Mouse (Mus musculus) central nervous system, embryonic 11.5 days (tissue): ENCODE measurements around the gene Zer1. TPM values are rescaled to one million over a fixed set of nuclear protein-coding genes. Genes with fewer than 3 reads are reported as not detected.

ENCODE experiments used
- polyA plus RNA-seq: library from polyadenylated mRNA; depleted of rRNA; stranded (reverse); fragments of >200 nt; gene quantifications from 2 replicates; pipeline ENCODE4 v1.2.3, GENCODE M21; 2012; rRNA removed

Gene Zer1
- polyA plus RNA-seq = 26.9 and 42.9 TPM in 2 replicates

GRCm38 (mm10) chr2:30124472-30125274 is at the start of gene Zer1:
Gene Zer1 (minus strand): TSS chr2:30124585.

GRCm38 (mm10) chr2:30171371-30171996 is 47.1 kb upstream of the Zer1 start, which contains the start of gene Endog:
Gene Endog (plus strand): TSS chr2:30171493.

GRCm38 (mm10) chr2:30133613-30134377 is 9.4 kb upstream of the Zer1 start, which contains the start of gene Tbc1d13:
Gene Tbc1d13 (plus strand): TSS chr2:30133746.

GRCm38 (mm10) chr2:30093471-30094207 is 30.7 kb downstream of the Zer1 start, which contains the start of gene Zdhhc12:
Gene Zdhhc12 (minus strand): TSS chr2:30093648.

GRCm38 (mm10) chr2:30077502-30078348 is 46.7 kb downstream of the Zer1 start, which contains the start of gene Pkn3:
Gene Pkn3 (plus strand): TSS chr2:30077684.

GRCm38 (mm10) chr2:30057223-30057904 is 67.0 kb downstream of the Zer1 start, which contains the start of gene Set:
Gene Set (plus strand): TSS chr2:30057378.

GRCm38 (mm10) chr2:30048699-30049388 is 75.5 kb downstream of the Zer1 start, which contains the start of gene Wdr34:
Gene Wdr34 (minus strand): TSS chr2:30048881.

Other genes with a start within 250 kb of the Zer1 start
- gene Odf2, start 235.4 kb downstream of the Zer1 start, polyA plus RNA-seq = 106 and 132 TPM in 2 replicates
- gene Gle1, start 189.2 kb downstream of the Zer1 start, polyA plus RNA-seq = 40.0 and 50.5 TPM in 2 replicates
- gene Sptan1, start 159.0 kb downstream of the Zer1 start, polyA plus RNA-seq = 265 and 291 TPM in 2 replicates
- 31.5 and 32.4 TPM in 2 replicates for gene Wdr34, start 75.7 kb downstream of the Zer1 start, polyA plus RNA-seq
- gene Set, start 67.2 kb downstream of the Zer1 start, polyA plus RNA-seq = 683 and 2,388 TPM in 2 replicates
- gene Pkn3, start 46.9 kb downstream of the Zer1 start, polyA plus RNA-seq = 17.4 and 28.0 TPM in 2 replicates
- 22.3 and 37.3 TPM in 2 replicates for gene Zdhhc12, start 30.9 kb downstream of the Zer1 start, polyA plus RNA-seq
- gene Tbc1d13, start 9.2 kb upstream of the Zer1 start, polyA plus RNA-seq = 43.4 and 48.1 TPM in 2 replicates
- 10.5 and 11.2 TPM in 2 replicates for gene Endog, start 46.9 kb upstream of the Zer1 start, polyA plus RNA-seq
- 59.2 and 60.5 TPM in 2 replicates for gene Spout1, start 53.9 kb upstream of the Zer1 start, polyA plus RNA-seq
- gene Kyat1, start 81.3 kb upstream of the Zer1 start, polyA plus RNA-seq = 14.1 and 17.2 TPM in 2 replicates
- 17.0 and 25.4 TPM in 2 replicates for gene Lrrc8a, start 113.1 kb upstream of the Zer1 start, polyA plus RNA-seq
- 4.9 and 10.7 TPM in 2 replicates for gene Gm28035, start 116.0 kb upstream of the Zer1 start, polyA plus RNA-seq
- 7.4 and 9.1 TPM in 2 replicates for gene Phyhd1, start 141.6 kb upstream of the Zer1 start, polyA plus RNA-seq
- gene Gm28038, start 156.5 kb upstream of the Zer1 start, polyA plus RNA-seq = not detected in 2 replicates
- 8.1 and 10.7 TPM in 2 replicates for gene Dolk, start 161.7 kb upstream of the Zer1 start, polyA plus RNA-seq
- 37.5 and 56.2 TPM in 2 replicates for gene Nup188, start 161.8 kb upstream of the Zer1 start, polyA plus RNA-seq
- 98.2 and 111 TPM in 2 replicates for gene Sh3glb2, start 234.8 kb upstream of the Zer1 start, polyA plus RNA-seq
- gene Miga2, start 239.6 kb upstream of the Zer1 start, polyA plus RNA-seq = 30.4 and 37.9 TPM in 2 replicates